Comparison of ENCODE assay signal across 9 mouse cellular contexts in the genomic region with DNA sequence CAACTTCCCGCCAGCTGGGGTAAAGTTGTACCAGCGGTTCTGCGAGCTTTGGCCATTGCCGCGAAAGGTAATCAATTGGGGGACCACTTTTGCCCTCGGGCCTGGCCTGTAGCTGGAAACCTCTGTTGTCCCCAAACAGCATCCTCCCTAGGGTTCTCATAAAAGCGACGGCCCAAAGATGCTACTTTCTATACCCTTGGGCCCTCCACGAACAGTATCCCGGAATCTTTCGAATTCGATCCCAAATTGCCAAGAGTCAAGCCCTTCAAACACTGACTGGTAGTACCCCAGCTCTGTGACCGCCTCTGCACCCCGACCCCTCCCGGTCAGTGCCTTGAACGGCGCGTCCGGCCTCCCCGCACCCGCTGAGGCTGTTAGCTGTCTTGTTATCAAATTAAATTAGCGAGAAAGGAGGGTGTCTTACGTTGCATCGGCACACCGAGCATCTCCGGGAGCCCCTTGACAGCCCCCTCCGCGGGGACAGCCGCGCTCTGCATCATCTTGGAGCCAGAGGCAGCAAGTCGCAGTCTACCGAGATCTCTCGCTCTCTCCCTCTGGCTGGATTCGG. TPM values are rescaled to one million over a fixed set of nuclear protein-coding genes. Genes with fewer than 3 reads are reported as not detected.
DNase-seq lines count a peak whose midpoint lies in the region; ATAC-seq lines count a peak whose summit lies in the region.
"Had no signal": no experiment of that assay in that cellular context is flagged by ENCODE, and none has a peak within 500 bp of the region (broad histone marks: within the 10 kb centered on the region; RNA-seq: fewer than 3 reads in every experiment).

No protein-coding gene starts in this region.

- H3K36me3 ChIP-seq in hindbrain, embryonic 10.5 days: no peaks in the 10 kb centered on the region
- H3K36me3 ChIP-seq in midbrain, embryonic 10.5 days: no peaks in the 10 kb centered on the region

- H3K9me3 ChIP-seq in hindbrain, embryonic 10.5 days: no peaks in the 10 kb centered on the region
- H3K9me3 ChIP-seq in midbrain, embryonic 10.5 days (replicated peaks): no peaks in the 10 kb centered on the region

- peak; percentile 42 for DNase-seq in embryo, embryonic 10 days (ENCODE audit: low spot score)
- no peak for DNase-seq in embryo, embryonic 10.5 days (ENCODE audit: low spot score)
- DNase-seq in hindbrain, embryonic 10.5 days (ENCODE audit: low spot score): no peak
- DNase-seq in midbrain, embryonic 10.5 days (ENCODE audit: low spot score): peak; percentile 63
- DNase-seq in urinary bladder, postnatal 4 days (ENCODE audit: low spot score in 2 of 2): no peak
- no peak for DNase-seq in MN1 (ENCODE audit: low spot score)

- peaks cover 100% of the 10 kb centered on the region for H3K27me3 ChIP-seq in hindbrain, embryonic 10.5 days (ENCODE audit: insufficient read depth, poor library complexity, severe bottlenecking)
- peaks cover 100% of the 10 kb centered on the region for H3K27me3 ChIP-seq in midbrain, embryonic 10.5 days (ENCODE audit: low read depth, poor library complexity, severe bottlenecking)

- ATAC-seq in CD4-positive, CD25-positive, alpha-beta regulatory T cell, adult 4 months: peak; percentile 22
- ATAC-seq in megakaryocyte progenitor cell, adult 5-6 weeks (replicated peaks; ENCODE audit: poor library complexity): no peak

- H3K4me3 ChIP-seq in hindbrain, embryonic 10.5 days: peak overlapping the region; percentile 62
- H3K4me3 ChIP-seq in midbrain, embryonic 10.5 days: peak overlapping the region; percentile 67

- peak overlapping the region; percentile 23; the same call in 1 of the 2 replicates for H3K27ac ChIP-seq in hindbrain, embryonic 10.5 days
- H3K27ac ChIP-seq in midbrain, embryonic 10.5 days (replicated peaks): peak overlapping the region; percentile 61; the same call in 1 of the 2 replicates

- H3K4me1 ChIP-seq in hindbrain, embryonic 10.5 days (replicated peaks): peaks cover 45% of the 10 kb centered on the region
- peaks cover 51% of the 10 kb centered on the region for H3K4me1 ChIP-seq in midbrain, embryonic 10.5 days

- under 1% methylated on average over 34 of the region's 34 CpGs for WGBS in hindbrain, embryonic 10.5 days
- WGBS in midbrain, embryonic 10.5 days: under 1% methylated on average over 34 of the region's 34 CpGs

RNA-seq across cellular contexts. Expression of a gene that starts 10.0 kb away (rescaled TPM):
- polyA plus RNA-seq in CD4-positive, CD25-positive, alpha-beta regulatory T cell, adult 4 months (2017; shearing (Covaris generic)): under 1 TPM in 1 of 2 experiments, not detected in 1; 0.19 TPM
- 5.7 and 11.6 TPM in 2 replicates for polyA plus RNA-seq in hindbrain, embryonic 10.5 days (2016; fragmentation: Nextera tagmentation; extraction: Ambion mirVana)
- 2.2 and 4.6 TPM in 2 replicates for polyA plus RNA-seq in midbrain, embryonic 10.5 days (2016; fragmentation: Nextera tagmentation; extraction: Ambion mirVana)
- not detected in 2 replicates for total RNA-seq in megakaryocyte progenitor cell, adult 5-6 weeks (2015)
- not detected in 2 replicates for total RNA-seq in megakaryocyte progenitor cell, adult 5-6 weeks (2017)
- polyA plus RNA-seq: large intestine, adult 2 months had no signal

Comparison
In these comparisons a context has a peak if more than half of its experiments do, and no peak if none do; other contexts are left out.
1. DNase-seq: peak in embryo, embryonic 10 days (single experiment) and midbrain, embryonic 10.5 days (single experiment); none in embryo, embryonic 10.5 days (single experiment), hindbrain, embryonic 10.5 days (single experiment), urinary bladder, postnatal 4 days (0 of 2) and MN1 (single experiment).